Mouse (Mus musculus): ENCODE measurements at regions not wholly inside any gene's neighbourhood (a gene's known extent, or its start where the extent isn't known, plus 50 kb on each side); places are given as distances from the start of the nearest gene placed in this dataset.

DNA sequence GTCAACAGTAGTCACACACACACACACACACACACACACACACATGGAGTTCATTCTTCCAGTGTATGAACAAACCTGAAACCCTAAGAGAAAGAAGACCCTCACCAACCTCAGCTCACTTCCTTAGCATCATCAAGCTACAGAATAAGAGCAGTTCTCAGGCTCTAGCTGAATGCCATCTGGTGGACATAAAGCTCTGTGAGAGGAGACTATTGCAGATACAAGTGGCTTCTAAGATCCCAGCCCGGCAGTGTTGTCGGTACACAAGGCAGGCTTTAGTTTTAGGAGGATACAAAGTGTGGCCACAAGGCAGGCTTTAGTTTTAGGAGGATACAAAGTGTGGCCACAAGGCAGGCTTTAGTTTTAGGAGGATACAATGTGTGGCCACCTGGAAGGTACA is 96.3 kb upstream of the Gm6657 start:
- Histone ChIP-seq H3K4me2 (ENCODE audit: low read depth, low read length) (no peak overlapping the region), H3K9ac (ENCODE audit: low read depth, low read length) (no peak overlapping the region), H3K36me3 (ENCODE audit: control insufficient read depth, insufficient read depth, low read length) (no peaks in the 10 kb centered on the region), H3K4me1 (ENCODE audit: control insufficient read depth, insufficient read depth, low read length) (no peaks in the 10 kb centered on the region), H3K9me3 (ENCODE audit: control insufficient read depth, low read length) (no peaks in the 10 kb centered on the region), H3K4me3 (ENCODE audit: low read length) (no peak overlapping the region), H3K27ac (ENCODE audit: low read length) (no peak overlapping the region), H3K27me3 (replicated peaks; ENCODE audit: control insufficient read depth, insufficient read depth, low read length) (no peaks in the 10 kb centered on the region)
- ATAC-seq = no peak
- WGBS = 75% methylated on average over 2 of the region's 2 CpGs

DNA sequence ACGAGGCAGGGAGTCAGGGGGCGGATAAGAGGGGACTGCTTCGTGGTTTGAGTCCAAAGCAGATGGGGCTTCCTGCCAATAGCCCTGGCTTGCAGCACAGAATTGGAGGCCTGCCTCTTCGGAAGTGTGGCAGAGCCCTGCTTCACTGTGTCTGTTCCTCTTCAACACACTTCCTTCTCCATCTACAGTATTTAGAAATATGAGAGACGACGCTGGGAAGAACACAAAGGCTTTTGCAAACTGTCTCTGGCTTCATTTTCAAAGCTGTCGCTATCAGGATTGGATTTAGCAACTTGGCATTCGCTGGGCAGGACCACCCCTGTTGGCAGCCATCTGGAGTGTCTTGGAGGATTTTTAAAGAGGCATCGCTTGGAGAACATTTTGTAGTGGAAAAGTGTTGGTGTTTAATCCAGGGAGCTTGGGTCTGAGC is 95.3 kb upstream of the Gm6657 start:
- Histone ChIP-seq H3K9ac (ENCODE audit: low read depth, low read length) (no peak overlapping the region), H3K4me3 (ENCODE audit: low read length) (no peak overlapping the region), H3K4me1 (ENCODE audit: control insufficient read depth, insufficient read depth, low read length) (no peaks in the 10 kb centered on the region), H3K9me3 (ENCODE audit: control insufficient read depth, low read length) (no peaks in the 10 kb centered on the region), H3K36me3 (ENCODE audit: control insufficient read depth, insufficient read depth, low read length) (no peaks in the 10 kb centered on the region), H3K27ac (ENCODE audit: low read length) (no peak overlapping the region), H3K27me3 (replicated peaks; ENCODE audit: control insufficient read depth, insufficient read depth, low read length) (no peaks in the 10 kb centered on the region), H3K4me2 (ENCODE audit: low read depth, low read length) (no peak overlapping the region)
- no peak for ATAC-seq
- 44% methylated on average over 9 of the region's 9 CpGs for WGBS

DNA sequence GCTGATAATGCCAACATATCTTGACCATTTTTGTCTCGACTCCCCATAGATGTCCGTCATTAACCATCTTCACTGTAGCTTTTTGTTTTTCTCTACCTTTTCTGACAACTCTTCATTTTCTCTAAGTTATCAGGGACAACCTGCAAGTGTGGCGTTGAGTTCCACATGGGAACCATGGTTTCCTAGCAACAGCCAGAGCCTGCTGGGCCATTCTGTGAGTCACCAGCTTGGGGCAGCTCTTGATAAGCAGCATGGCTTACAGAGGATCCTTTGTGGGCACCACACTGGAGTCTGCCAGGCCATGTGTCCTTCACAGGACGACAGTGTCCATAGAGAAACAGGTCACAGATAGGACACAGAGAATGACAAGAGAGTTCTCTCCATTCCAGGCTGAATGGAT is 94.3 kb upstream of the Gm6657 start:
- peaks cover 3% of the 10 kb centered on the region; the same call in 1 of the 2 replicates for H3K4me1 ChIP-seq (ENCODE audit: control insufficient read depth, insufficient read depth, low read length)
- H3K27me3 ChIP-seq (replicated peaks; ENCODE audit: control insufficient read depth, insufficient read depth, low read length) = no peaks in the 10 kb centered on the region
- H3K4me2 ChIP-seq (ENCODE audit: low read depth, low read length) = no peak overlapping the region
- H3K4me3 ChIP-seq (ENCODE audit: low read length) = no peak overlapping the region
- H3K9ac ChIP-seq (ENCODE audit: low read depth, low read length) = no peak overlapping the region
- H3K36me3 ChIP-seq (ENCODE audit: control insufficient read depth, insufficient read depth, low read length) = no peaks in the 10 kb centered on the region
- H3K9me3 ChIP-seq (ENCODE audit: control insufficient read depth, low read length) = no peaks in the 10 kb centered on the region
- 62% methylated on average over 4 of the region's 4 CpGs for WGBS
- H3K27ac ChIP-seq (ENCODE audit: low read length) = no peak overlapping the region
- no peak; the same call in 1 of the 2 replicates for ATAC-seq

DNA sequence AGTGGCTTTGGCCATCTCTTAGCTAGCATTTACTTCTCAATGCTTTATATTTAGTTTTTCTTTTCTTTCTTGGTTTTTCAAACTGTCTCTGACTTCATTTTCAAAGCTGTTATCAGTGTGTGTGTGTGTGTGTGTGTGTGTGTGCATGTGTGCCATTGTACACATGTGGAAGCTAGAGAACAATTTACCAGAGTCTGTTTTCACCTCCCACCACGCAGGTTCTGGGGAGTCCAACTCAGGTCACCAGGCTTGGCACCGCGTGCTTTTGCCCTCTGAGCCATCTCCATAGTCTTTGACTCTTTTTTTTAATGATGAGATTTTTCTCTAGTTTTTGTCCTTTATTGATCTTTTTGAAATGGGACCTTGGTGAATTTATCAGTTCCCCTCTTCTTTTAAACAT is 93.3 kb upstream of the Gm6657 start:
- 81% methylated on average over 3 of the region's 3 CpGs for WGBS
- no peak overlapping the region for H3K4me2 ChIP-seq (ENCODE audit: low read depth, low read length)
- H3K4me3 ChIP-seq (ENCODE audit: low read length) = no peak overlapping the region
- ATAC-seq = no peak
- no peak overlapping the region for H3K27ac ChIP-seq (ENCODE audit: low read length)
- no peaks in the 10 kb centered on the region for H3K36me3 ChIP-seq (ENCODE audit: control insufficient read depth, insufficient read depth, low read length)
- peaks cover 3% of the 10 kb centered on the region; the same call in 1 of the 2 replicates for H3K4me1 ChIP-seq (ENCODE audit: control insufficient read depth, insufficient read depth, low read length)
- no peaks in the 10 kb centered on the region for H3K9me3 ChIP-seq (ENCODE audit: control insufficient read depth, low read length)
- H3K27me3 ChIP-seq (replicated peaks; ENCODE audit: control insufficient read depth, insufficient read depth, low read length) = no peaks in the 10 kb centered on the region
- no peak overlapping the region for H3K9ac ChIP-seq (ENCODE audit: low read depth, low read length)

DNA sequence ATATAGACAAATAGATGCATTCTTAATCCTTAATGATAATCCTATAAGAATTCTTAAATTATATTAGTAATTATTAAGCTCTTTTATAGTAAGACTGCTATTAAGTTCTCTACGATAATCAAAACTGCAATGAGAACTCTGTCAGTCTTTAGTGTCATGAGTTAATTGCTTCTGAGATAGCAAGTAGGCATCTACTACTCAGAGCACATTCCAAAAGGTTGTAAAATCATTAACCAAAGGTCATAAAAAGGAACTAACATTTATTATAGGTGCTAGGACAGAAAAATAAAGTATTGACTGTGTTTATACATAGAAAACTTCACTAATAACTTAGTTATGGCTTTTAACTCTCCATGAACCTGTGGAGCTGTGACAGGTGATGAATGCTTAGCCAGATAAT is 84.1 kb upstream of the Gm6657 start:
- no peak overlapping the region for H3K4me2 ChIP-seq (ENCODE audit: low read depth, low read length)
- no peaks in the 10 kb centered on the region for H3K36me3 ChIP-seq (ENCODE audit: control insufficient read depth, insufficient read depth, low read length)
- peak; percentile 86 for ATAC-seq
- H3K9ac ChIP-seq (ENCODE audit: low read depth, low read length) = no peak overlapping the region
- H3K9me3 ChIP-seq (ENCODE audit: control insufficient read depth, low read length) = no peaks in the 10 kb centered on the region
- H3K4me1 ChIP-seq (ENCODE audit: control insufficient read depth, insufficient read depth, low read length) = no peaks in the 10 kb centered on the region
- H3K27me3 ChIP-seq (replicated peaks; ENCODE audit: control insufficient read depth, insufficient read depth, low read length) = no peaks in the 10 kb centered on the region
- no peak overlapping the region for H3K4me3 ChIP-seq (ENCODE audit: low read length)
- no peak overlapping the region for H3K27ac ChIP-seq (ENCODE audit: low read length)
- 38% methylated on average over 1 of the region's 1 CpGs for WGBS

DNA sequence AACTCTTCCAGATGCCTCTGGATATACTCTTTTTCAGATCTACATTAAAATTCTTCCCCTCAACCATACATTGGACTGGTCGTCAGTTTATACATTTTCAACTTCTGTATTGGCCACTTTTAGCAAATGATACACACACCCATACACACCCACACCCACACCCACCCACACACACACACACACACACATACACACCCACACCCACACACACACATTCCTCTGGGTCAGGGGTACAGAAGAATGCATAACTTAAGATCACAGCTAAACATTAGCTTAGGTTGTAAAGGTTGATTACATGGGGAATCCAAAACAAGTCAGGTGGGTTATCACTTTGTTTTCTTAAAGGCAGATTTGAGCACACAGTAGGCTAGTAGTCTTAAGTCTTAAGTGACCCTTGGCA is 75.9 kb upstream of the Gm6657 start:
- ATAC-seq = peak; percentile 73
- Histone ChIP-seq H3K27me3 (replicated peaks; ENCODE audit: control insufficient read depth, insufficient read depth, low read length) (no peaks in the 10 kb centered on the region), H3K36me3 (ENCODE audit: control insufficient read depth, insufficient read depth, low read length) (no peaks in the 10 kb centered on the region), H3K9ac (ENCODE audit: low read depth, low read length) (no peak overlapping the region), H3K4me1 (ENCODE audit: control insufficient read depth, insufficient read depth, low read length) (no peaks in the 10 kb centered on the region), H3K27ac (ENCODE audit: low read length) (no peak overlapping the region), H3K4me2 (ENCODE audit: low read depth, low read length) (no peak overlapping the region), H3K9me3 (ENCODE audit: control insufficient read depth, low read length) (no peaks in the 10 kb centered on the region), H3K4me3 (ENCODE audit: low read length) (no peak overlapping the region)
- WGBS = 52% methylated on average over 1 of the region's 1 CpGs

DNA sequence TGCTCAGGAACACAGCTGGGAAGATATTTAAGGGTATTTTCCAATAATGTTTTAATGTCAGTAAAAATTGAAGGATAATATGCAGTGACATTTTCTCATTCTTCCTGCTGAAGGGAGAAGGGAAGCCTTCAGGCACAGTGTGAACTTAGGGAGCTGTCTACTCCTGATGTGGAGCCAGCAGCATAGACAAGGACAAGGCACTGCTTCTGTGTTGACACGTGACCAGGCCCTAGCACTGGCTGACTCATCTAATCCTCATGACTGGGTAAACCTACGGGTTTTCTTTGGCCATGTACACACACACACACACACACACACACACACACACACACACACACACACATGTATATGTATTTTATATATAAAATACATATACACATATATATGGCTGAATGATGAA is 74.8 kb upstream of the Gm6657 start:
- H3K4me1 ChIP-seq (ENCODE audit: control insufficient read depth, insufficient read depth, low read length) = no peaks in the 10 kb centered on the region
- H3K27me3 ChIP-seq (replicated peaks; ENCODE audit: control insufficient read depth, insufficient read depth, low read length) = no peaks in the 10 kb centered on the region
- WGBS = 76% methylated on average over 2 of the region's 2 CpGs
- H3K27ac ChIP-seq (ENCODE audit: low read length) = peak overlapping the region; percentile 9; the same call in 1 of the 2 replicates
- no peak overlapping the region for H3K9ac ChIP-seq (ENCODE audit: low read depth, low read length)
- no peak overlapping the region for H3K4me3 ChIP-seq (ENCODE audit: low read length)
- H3K36me3 ChIP-seq (ENCODE audit: control insufficient read depth, insufficient read depth, low read length) = no peaks in the 10 kb centered on the region
- no peaks in the 10 kb centered on the region for H3K9me3 ChIP-seq (ENCODE audit: control insufficient read depth, low read length)
- ATAC-seq = peak; percentile 80
- no peak overlapping the region for H3K4me2 ChIP-seq (ENCODE audit: low read depth, low read length)

DNA sequence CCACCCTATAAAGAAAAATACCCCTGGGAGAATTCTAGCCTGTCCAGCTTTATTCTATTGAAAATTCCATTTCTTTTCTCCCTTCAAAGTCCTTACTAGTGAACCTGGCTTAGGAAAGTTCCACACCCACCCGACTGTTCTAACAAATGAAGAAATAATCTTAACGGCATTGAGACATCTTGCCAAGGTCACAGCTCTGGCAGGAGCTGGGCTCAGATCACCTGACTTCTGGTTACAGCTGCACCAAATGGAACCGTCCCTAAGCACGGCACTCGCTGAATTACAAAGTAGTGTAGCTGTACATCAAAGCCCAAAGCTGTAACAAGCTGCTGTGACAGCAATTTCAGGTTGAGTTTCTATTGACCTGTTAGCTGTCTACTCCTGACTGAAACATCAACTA is 74.2 kb upstream of the Gm6657 start:
- H3K4me2 ChIP-seq (ENCODE audit: low read depth, low read length) = no peak overlapping the region
- ATAC-seq = peak; percentile 79
- H3K27me3 ChIP-seq (replicated peaks; ENCODE audit: control insufficient read depth, insufficient read depth, low read length) = no peaks in the 10 kb centered on the region
- WGBS = 50% methylated on average over 5 of the region's 5 CpGs
- no peak overlapping the region for H3K4me3 ChIP-seq (ENCODE audit: low read length)
- H3K9me3 ChIP-seq (ENCODE audit: control insufficient read depth, low read length) = no peaks in the 10 kb centered on the region
- H3K36me3 ChIP-seq (ENCODE audit: control insufficient read depth, insufficient read depth, low read length) = no peaks in the 10 kb centered on the region
- no peak overlapping the region for H3K27ac ChIP-seq (ENCODE audit: low read length)
- H3K4me1 ChIP-seq (ENCODE audit: control insufficient read depth, insufficient read depth, low read length) = no peaks in the 10 kb centered on the region
- H3K9ac ChIP-seq (ENCODE audit: low read depth, low read length) = no peak overlapping the region

DNA sequence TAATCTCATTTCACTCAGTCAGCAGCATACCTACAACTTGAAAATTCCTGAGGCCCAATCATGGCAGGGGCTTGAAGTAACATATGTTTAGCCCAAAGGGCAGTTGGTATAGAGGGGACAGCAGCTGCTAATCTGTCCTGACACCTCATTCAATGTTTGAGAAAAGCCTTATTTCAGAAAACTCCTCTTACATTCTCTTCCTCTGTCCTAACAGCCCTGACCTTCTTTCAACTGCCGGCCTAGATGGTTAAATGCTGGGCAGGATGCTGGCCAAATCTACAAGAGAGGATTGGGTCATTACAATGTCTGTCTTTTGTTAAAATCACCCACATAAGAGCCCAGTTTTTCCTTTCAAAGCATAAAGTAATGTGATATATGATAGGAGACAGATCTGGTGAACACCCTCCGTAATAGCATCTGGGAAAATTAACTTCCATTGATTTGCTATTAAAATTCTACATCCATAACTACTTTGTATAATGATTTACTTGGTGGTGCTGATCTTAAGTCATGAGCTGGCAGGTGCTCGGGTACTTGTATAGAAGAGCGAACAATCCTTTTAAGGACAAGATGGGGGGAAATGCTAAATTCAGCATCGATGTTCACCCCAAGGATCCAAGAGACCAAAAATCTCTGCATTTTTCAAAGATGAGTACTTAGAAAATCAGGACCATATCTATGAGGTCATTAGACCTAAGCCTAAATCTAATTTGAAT is 64.8 kb upstream of the Gm6657 start:
- Histone ChIP-seq H3K27me3 (replicated peaks; ENCODE audit: control insufficient read depth, insufficient read depth, low read length) (no peaks in the 10 kb centered on the region), H3K4me2 (ENCODE audit: low read depth, low read length) (no peak overlapping the region), H3K9me3 (ENCODE audit: control insufficient read depth, low read length) (no peaks in the 10 kb centered on the region), H3K27ac (ENCODE audit: low read length) (no peak overlapping the region), H3K4me1 (ENCODE audit: control insufficient read depth, insufficient read depth, low read length) (peaks cover 6% of the 10 kb centered on the region), H3K4me3 (ENCODE audit: low read length) (no peak overlapping the region), H3K9ac (ENCODE audit: low read depth, low read length) (no peak overlapping the region), H3K36me3 (ENCODE audit: control insufficient read depth, insufficient read depth, low read length) (no peaks in the 10 kb centered on the region)
- no peak for ATAC-seq
- WGBS = 71% methylated on average over 5 of the region's 5 CpGs
